Mouse (Mus musculus): Measurements from ENCODE around the gene Olfr1512.
A peak's percentile ranks its signal among the peaks of the same experiment; 100 is the strongest.
"Not testable (repeated sequence)": the region's sequence is repeated elsewhere in the genome, so short reads cannot be mapped to it uniquely, and the experiment has no call there.

Olfr1512 gene

GRCm38 (mm10) chr14:52379068-52379467 lies at the start of gene Olfr1512:
Gene Olfr1512 (minus strand): TSS chr14:52379168.
- no peak for DNase-seq

- no peak for DNase-seq
These were observed 48.7 kb upstream of the Olfr1512 start for GRCm38 (mm10) chr14:52427686-52428085.

GRCm38 (mm10) chr14:52414273-52414672 lies 35.3 kb upstream of the Olfr1512 start, which contains the start of gene Olfr1510:
Gene Olfr1510 (minus strand): TSS chr14:52414373.
- no peak for DNase-seq

- not testable (repeated sequence) for DNase-seq
These were observed 31.4 kb upstream of the Olfr1512 start for GRCm38 (mm10) chr14:52410142-52410919.

- no peak for DNase-seq
These were observed 18.3 kb upstream of the Olfr1512 start, which contains the start of gene Olfr1511 for GRCm38 (mm10) chr14:52397279-52397678. Gene Olfr1511 (minus strand): TSS chr14:52397379.

DNA sequence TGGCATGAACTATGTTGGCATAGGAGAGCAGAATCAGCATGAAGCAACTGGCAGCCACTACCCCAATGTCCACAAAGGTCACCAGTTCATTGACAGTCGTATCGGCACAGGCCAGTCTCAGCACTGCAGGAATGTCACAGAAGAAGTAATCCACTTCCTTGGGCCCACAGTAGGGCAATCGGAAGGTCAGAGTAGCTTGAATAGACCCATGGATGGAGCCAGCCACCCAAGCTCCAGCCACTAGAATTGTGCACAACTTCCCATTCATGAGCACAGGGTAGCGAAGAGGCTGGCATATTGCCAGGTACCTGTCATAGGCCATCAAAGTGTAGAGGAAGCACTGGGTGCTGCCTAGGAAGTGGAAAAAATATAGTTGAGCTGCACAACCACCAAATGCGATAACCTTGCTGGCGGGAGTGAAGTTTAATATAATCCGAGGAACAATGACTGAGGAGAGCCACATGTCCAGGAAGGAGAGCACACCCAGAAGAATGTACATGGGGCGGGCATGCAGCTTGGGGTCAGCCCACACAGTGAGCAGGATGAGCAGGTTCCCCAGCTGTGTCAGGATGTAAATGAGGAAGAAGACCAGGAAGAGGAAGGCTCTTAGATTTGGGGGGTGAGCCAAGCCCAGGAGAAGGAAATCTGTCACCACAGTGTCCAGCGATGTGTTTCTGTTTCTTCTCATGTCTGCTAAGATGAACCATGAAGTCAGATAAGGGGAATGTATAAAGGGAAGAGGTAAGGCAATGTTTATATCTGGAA lies 11.3 kb upstream of the Olfr1512 start:
- not testable (repeated sequence) for DNase-seq

GRCm38 (mm10) chr14:52368741-52369140 lies 10.2 kb downstream of the Olfr1512 start:
- no peak for DNase-seq

DNA sequence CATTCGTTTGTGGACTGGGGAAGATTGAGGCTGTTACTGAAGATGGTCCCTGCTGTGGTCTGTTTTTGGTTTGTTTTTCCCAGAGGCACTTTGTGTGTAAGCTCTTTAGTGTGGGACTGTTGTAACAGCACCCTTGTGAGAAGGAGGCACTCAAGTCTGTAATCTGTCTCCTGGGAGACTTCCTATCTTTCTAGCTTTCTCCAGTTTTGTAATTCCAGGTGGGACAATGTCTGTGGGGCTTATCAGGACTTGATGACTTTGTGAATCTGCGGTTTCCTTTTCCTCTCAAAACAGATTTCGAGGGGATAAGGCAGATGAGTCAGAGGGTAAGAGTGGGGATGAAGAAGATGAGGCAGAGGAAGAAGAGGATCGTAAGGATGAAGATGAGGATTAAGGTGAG lies 22.7 kb downstream of the Olfr1512 start, which contains the start of gene Olfr1513:
TSS of gene Olfr1513 (minus strand) at position 101 of the 400 bp plus-strand sequence.
- no peak for DNase-seq

DNA sequence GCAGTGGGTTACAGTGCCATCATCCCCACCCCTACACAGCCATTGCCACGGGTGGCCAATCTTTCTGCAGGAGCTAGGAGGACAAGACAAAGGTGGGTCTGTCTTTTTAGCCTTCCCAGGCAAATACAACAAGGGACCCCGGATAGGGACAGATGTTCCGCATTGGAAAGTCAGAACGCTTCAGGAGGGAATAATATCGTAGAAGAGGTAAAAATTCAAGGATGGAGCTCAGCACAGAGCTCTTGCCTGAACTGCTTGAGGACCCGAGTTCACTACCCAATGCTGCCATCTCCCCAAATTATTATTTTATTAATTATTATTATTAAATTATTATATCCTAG lies 39.5 kb downstream of the Olfr1512 start:
- DNase-seq, result no peak

GRCm38 (mm10) chr14:52338751-52339511 lies 40.0 kb downstream of the Olfr1512 start:
- DNase-seq, result peak in 1 of 2 experiments; percentile 52

GRCm38 (mm10) chr14:52332171-52332570 lies 46.8 kb downstream of the Olfr1512 start:
- DNase-seq, result no peak

- DNase-seq, result no peak
These were observed 47.8 kb downstream of the Olfr1512 start for GRCm38 (mm10) chr14:52331069-52331750.

DNA sequence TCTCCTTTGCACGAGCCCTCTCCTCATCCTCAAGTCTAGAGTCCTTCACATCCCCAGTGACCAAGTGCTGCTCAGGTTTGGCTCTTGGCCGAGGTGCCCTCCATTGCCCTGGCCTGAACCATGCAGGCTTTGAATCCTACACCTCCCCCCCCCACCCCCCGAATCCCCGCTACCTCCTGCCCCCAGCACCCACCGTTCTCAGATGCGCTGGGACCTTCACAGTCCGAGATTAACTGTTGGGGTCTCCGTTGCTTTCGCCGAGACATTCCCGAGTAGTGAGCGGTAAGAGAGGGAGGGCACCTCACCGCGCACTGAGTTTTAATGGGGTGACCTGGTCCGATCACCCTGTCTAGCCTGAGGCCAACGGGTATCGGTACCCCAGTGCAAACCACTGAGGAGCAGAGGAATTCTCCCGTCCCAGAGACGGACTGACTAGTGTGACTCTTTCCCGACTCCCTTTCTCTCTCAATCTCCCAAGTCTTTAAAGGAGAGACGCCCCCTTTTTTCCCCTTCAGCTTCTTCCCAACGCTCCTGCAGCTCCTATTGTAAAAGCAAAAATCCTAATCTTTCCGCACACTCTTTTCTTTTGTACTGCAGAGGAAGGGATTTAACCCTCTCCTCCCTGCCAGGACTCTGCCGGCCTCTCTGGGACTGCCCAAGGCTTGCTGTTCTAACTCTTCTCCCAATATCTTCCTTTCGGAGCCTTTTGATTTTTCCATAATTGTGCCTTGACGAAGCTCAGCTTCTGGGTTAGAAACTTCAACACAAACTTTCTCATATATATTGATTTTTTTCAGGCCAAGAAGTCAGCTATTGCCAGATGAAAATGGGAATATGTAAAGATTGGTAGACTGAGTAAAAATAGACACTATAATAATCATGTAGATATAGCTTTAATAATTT lies 50.8 kb downstream of the Olfr1512 start, which contains the start of gene Sall2:
TSS of gene Sall2 (minus strand) at position 853 of the 903 bp plus-strand sequence.
- no peak for DNase-seq

DNA sequence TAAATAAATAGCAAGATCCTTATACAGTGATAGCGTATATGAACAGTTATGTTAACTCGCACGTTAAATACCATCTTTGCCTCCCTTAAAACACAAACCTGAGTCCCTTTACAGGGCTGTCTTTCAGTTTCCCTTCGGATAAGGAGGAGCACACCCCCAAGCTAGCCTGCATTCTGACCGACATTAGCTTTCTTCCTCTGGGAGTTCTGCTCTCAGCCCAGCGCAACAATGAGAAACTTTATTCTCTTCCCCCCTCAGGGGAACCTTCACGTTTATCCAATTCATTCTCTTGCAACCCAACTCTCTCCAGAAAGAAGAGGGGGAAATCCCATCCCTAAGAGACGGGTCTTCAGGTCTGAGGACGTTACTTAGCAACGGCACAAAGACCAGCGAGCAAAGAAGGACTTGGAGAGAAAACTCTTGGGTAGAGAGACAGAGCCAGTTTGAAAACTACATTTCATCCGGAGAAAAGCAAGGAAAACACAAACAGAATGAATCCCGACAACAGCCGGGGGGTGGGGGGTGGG lies 51.5 kb downstream of the Olfr1512 start:
- DNase-seq, result no peak

- DNase-seq, result no peak
These were observed 53.1 kb downstream of the Olfr1512 start for GRCm38 (mm10) chr14:52325890-52326289.
